ENCODE assay signal across 13 mouse cellular contexts in genomic region chr2:174868743-174869369, GRCm38 (mm10).
DNase-seq lines count a peak whose midpoint lies in the region; ATAC-seq and TF ChIP-seq lines count a peak whose summit lies in the region.
"Had no signal": no experiment of that assay in that cellular context is flagged by ENCODE, and none has a peak within 500 bp of the region (broad histone marks: within the 10 kb centered on the region; RNA-seq: fewer than 3 reads in every experiment).

No protein-coding gene starts in this region.

- whole genome bisulfite sequencing in lung, embryonic 14.5 days = 29% methylated on average over 8 of the region's 8 CpGs
- 34% methylated on average over 8 of the region's 8 CpGs for WGBS in stomach, embryonic 15.5 days

- TF ChIP-seq CTCF in lung, embryonic 14.5 days (IDR thresholded peaks at IDR 0.05; ENCODE audit: low read depth) = no peak

- no peaks in the 10 kb centered on the region for H3K27me3 ChIP-seq in lung, embryonic 14.5 days (ENCODE audit: insufficient read depth, low read length)
- H3K27me3 ChIP-seq in stomach, embryonic 15.5 days (replicated peaks) = no peaks in the 10 kb centered on the region

- DNase-seq in adrenal gland, postnatal 14 days = peak; percentile 21
- DNase-seq in adrenal gland, postnatal 25 days = no peak
- DNase-seq in lung, embryonic 14.5 days = peak; percentile 70
- DNase-seq in lung, postnatal 25 days (ENCODE audit: low spot score) = no peak
- peak; percentile 65 for DNase-seq in gastrocnemius, postnatal 25 days
- DNase-seq in urinary bladder, postnatal 36 days (ENCODE audit: low spot score in 2 of 2) = no peak
- no peak for DNase-seq in kidney, postnatal 10 days
- DNase-seq: adrenal gland, postnatal 36 days; cerebellum, postnatal 10 days had no signal

- H3K27ac ChIP-seq in lung, embryonic 14.5 days (ENCODE audit: low read depth) = peak overlapping the region; percentile 63
- H3K27ac ChIP-seq in stomach, embryonic 15.5 days = peak overlapping the region; percentile 77
- H3K27ac ChIP-seq: hindbrain, embryonic 14.5 days; macrophage had no signal

- no peaks in the 10 kb centered on the region for H3K36me3 ChIP-seq in lung, embryonic 14.5 days (ENCODE audit: insufficient read depth)
- H3K36me3 ChIP-seq in stomach, embryonic 15.5 days = no peaks in the 10 kb centered on the region

- H3K4me3 ChIP-seq in lung, embryonic 14.5 days (ENCODE audit: low read depth, low read length) = no peak overlapping the region
- no peak overlapping the region for H3K4me3 ChIP-seq in stomach, embryonic 15.5 days (replicated peaks)

- peak; percentile 33; the same call in 1 of the 2 replicates for ATAC-seq in lung, embryonic 14.5 days (ENCODE audit: insufficient read depth)
- ATAC-seq in stomach, embryonic 15.5 days (ENCODE audit: insufficient read depth, low FRiP score, low read depth) = no peak
- ATAC-seq: forebrain, embryonic 14.5 days had no signal

- H3K4me1 ChIP-seq in lung, embryonic 14.5 days (ENCODE audit: insufficient read depth) = peaks cover 14% of the 10 kb centered on the region
- peaks cover 10% of the 10 kb centered on the region; the same call in 1 of the 2 replicates for H3K4me1 ChIP-seq in stomach, embryonic 15.5 days

- H3K9ac ChIP-seq in lung, embryonic 14.5 days = peak overlapping the region; percentile 6; the same call in 1 of the 2 replicates
- no peak overlapping the region for H3K9ac ChIP-seq in stomach, embryonic 15.5 days
- H3K9ac ChIP-seq: hindbrain, embryonic 14.5 days had no signal

- H3K9me3 ChIP-seq in lung, embryonic 14.5 days (ENCODE audit: low read depth, low read length) = no peaks in the 10 kb centered on the region
- no peaks in the 10 kb centered on the region for H3K9me3 ChIP-seq in stomach, embryonic 15.5 days

- no peak overlapping the region for H3K4me2 ChIP-seq in lung, embryonic 14.5 days
- H3K4me2 ChIP-seq in stomach, embryonic 15.5 days = no peak overlapping the region
- H3K4me2 ChIP-seq: hindbrain, embryonic 14.5 days had no signal

Comparison
In these comparisons a context has a peak if more than half of its experiments do, and no peak if none do; other contexts are left out.
1. DNase-seq: peak in adrenal gland, postnatal 14 days (single experiment), lung, embryonic 14.5 days (single experiment) and gastrocnemius, postnatal 25 days (single experiment); none in adrenal gland, postnatal 25 days (single experiment), lung, postnatal 25 days (single experiment), urinary bladder, postnatal 36 days (0 of 2) and kidney, postnatal 10 days (single experiment).